Mouse (Mus musculus): ENCODE measurements around the gene Sumf2. TPM values are rescaled to one million over a fixed set of nuclear protein-coding genes. Genes with fewer than 3 reads are reported as not detected.

The Sumf2 gene
- polyA plus RNA-seq, 1 experiment from 2014 or later, result 40.7 TPM

DNA sequence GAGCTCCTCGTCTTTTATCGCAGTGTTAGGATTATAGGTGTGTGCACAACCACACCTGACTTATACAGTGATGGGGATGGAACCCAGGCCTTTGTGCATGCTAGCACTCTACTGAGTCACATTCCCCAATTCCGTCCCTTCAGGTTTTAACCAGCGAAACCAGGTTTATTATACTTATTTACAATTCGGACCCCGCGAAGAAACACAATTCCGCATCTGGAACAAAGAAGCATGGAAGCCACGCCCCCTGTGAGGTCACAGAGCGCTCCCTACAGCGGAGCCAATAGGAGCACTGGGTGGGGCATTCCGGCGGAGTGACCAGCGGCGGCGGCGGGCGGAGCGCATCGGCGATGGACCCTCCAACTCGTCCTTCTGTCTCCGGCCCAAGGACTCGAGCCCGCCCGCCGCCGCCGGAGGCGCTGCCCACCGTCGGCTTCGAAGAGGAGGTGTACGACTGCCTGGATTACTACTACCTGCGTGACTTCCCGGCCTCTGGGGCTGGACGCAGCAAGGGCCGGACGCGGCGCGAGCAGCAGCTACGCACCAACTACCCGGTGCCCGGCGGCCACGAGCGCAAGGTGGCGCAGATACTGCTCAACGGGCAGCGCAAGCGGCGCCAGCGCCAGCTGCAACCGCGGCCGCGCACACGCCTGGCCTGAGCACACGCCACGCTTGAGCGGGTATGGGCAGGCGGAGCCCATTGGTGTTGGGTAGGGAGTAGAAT, 61.6 kb downstream of the Sumf2 start, which contains the start of gene Nupr1l:
Nupr1l (plus strand) TSS at position 299 of the 724 bp plus-strand sequence.
- ATAC-seq (ENCODE audit: insufficient number of reproducible peaks, low FRiP score), result peak; percentile 98
- H3K9ac ChIP-seq, result peak within 1 kb of the TSS; percentile 76
- no peaks in the 10 kb centered on the region for H3K27me3 ChIP-seq (replicated peaks)
- peak within 1 kb of the TSS; percentile 83 for H3K27ac ChIP-seq (ENCODE audit: poor library complexity, severe bottlenecking)
- H3K4me3 ChIP-seq, result peak within 1 kb of the TSS; percentile 62
- WGBS, result 1% methylated on average over 63 of the region's 63 CpGs
- no peaks in the 10 kb centered on the region; the same call in 1 of the 2 replicates for H3K9me3 ChIP-seq (replicated peaks)
- peak within 1 kb of the TSS; percentile 88 for H3K4me2 ChIP-seq
- no peaks in the 10 kb centered on the region for H3K36me3 ChIP-seq
- 0 out of 2 replicates have a peak, but pooled peaks cover 3% of the 10 kb centered on the region for H3K4me1 ChIP-seq (replicated peaks)

DNA sequence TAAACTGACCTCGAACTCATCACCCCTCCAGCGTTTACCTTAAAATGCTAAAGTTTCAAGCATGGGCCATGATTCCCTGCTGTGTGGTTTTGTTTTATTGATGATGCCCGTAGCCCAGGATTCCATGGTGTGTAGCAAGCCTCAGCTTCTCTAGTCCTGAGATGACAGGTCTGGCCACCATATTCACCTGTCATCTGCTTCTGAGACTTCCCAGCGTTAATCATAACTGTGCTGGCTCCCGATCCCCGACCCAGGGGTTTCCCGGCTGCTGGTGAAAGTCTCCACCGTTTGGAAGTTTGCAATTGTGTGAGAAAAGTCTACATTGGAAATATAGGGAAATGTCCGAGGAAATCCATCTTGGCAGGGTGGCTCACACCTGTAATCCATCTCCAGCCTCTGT, 62.4 kb downstream of the Sumf2 start:
- 75% methylated on average over 9 of the region's 9 CpGs for WGBS
- Histone ChIP-seq H3K36me3 (no peaks in the 10 kb centered on the region), H3K27ac (ENCODE audit: poor library complexity, severe bottlenecking) (no peak overlapping the region), H3K4me3 (peak overlapping the region; percentile 62), H3K9me3 (replicated peaks) (no peaks in the 10 kb centered on the region; the same call in 1 of the 2 replicates), H3K4me2 (peak overlapping the region; percentile 88), H3K27me3 (replicated peaks) (no peaks in the 10 kb centered on the region), H3K9ac (peak overlapping the region; percentile 76), H3K4me1 (replicated peaks) (0 out of 2 replicates have a peak, but pooled peaks cover 3% of the 10 kb centered on the region)
- ATAC-seq (ENCODE audit: insufficient number of reproducible peaks, low FRiP score), result no peak

GRCm38 (mm10) chr5:129909591-129909990, 62.8 kb downstream of the Sumf2 start:
- Histone ChIP-seq H3K27ac (ENCODE audit: poor library complexity, severe bottlenecking) (no peak overlapping the region), H3K4me2 (no peak overlapping the region), H3K4me1 (replicated peaks) (0 out of 2 replicates have a peak, but pooled peaks cover 3% of the 10 kb centered on the region), H3K27me3 (replicated peaks) (no peaks in the 10 kb centered on the region), H3K9me3 (replicated peaks) (no peaks in the 10 kb centered on the region; the same call in 1 of the 2 replicates), H3K4me3 (no peak overlapping the region), H3K9ac (no peak overlapping the region), H3K36me3 (no peaks in the 10 kb centered on the region)
- 78% methylated on average over 7 of the region's 7 CpGs for WGBS
- ATAC-seq (ENCODE audit: insufficient number of reproducible peaks, low FRiP score), result no peak

Other genes starting within 250 kb of the Sumf2 start
- gene Zfp11, start 176.9 kb upstream of the Sumf2 start, polyA plus RNA-seq (2016; fragmentation: Nextera tagmentation; extraction: Ambion mirVana), result 3.6 and 4.3 TPM in 2 replicates
- not detected in 2 replicates for gene Sept14, start 138.5 kb upstream of the Sumf2 start, polyA plus RNA-seq (2016; fragmentation: Nextera tagmentation; extraction: Ambion mirVana)
- gene Mrps17, start 131.5 kb upstream of the Sumf2 start, polyA plus RNA-seq (2016; fragmentation: Nextera tagmentation; extraction: Ambion mirVana), result 142 and 145 TPM in 2 replicates
- gene Nipsnap2, start 121.9 kb upstream of the Sumf2 start, polyA plus RNA-seq (2016; fragmentation: Nextera tagmentation; extraction: Ambion mirVana), result 264 and 276 TPM in 2 replicates
- 27.0 and 27.4 TPM in 2 replicates for gene Psph, start 59.5 kb upstream of the Sumf2 start, polyA plus RNA-seq (2016; fragmentation: Nextera tagmentation; extraction: Ambion mirVana)
- 738 and 776 TPM in 2 replicates for gene Chchd2, start 40.5 kb downstream of the Sumf2 start, polyA plus RNA-seq (2016; fragmentation: Nextera tagmentation; extraction: Ambion mirVana)
- gene Zbed5, start 48.7 kb downstream of the Sumf2 start, polyA plus RNA-seq (2016; fragmentation: Nextera tagmentation; extraction: Ambion mirVana), result 3.5 and 4.5 TPM in 2 replicates
- gene Phkg1, start 51.6 kb downstream of the Sumf2 start, polyA plus RNA-seq (2016; fragmentation: Nextera tagmentation; extraction: Ambion mirVana), result 0.77 and 1.1 TPM in 2 replicates
- 2.0 and 2.3 TPM in 2 replicates for gene Nupr1l, start 61.6 kb downstream of the Sumf2 start, polyA plus RNA-seq (2016; fragmentation: Nextera tagmentation; extraction: Ambion mirVana)
- 23.2 and 24.2 TPM in 2 replicates for gene Vkorc1l1, start 95.0 kb downstream of the Sumf2 start, polyA plus RNA-seq (2016; fragmentation: Nextera tagmentation; extraction: Ambion mirVana)
- gene Gusb, start 156.1 kb downstream of the Sumf2 start, polyA plus RNA-seq (2016; fragmentation: Nextera tagmentation; extraction: Ambion mirVana), result 46.8 and 48.1 TPM in 2 replicates
- 15.7 and 19.1 TPM in 2 replicates for gene Asl, start 182.3 kb downstream of the Sumf2 start, polyA plus RNA-seq (2016; fragmentation: Nextera tagmentation; extraction: Ambion mirVana)
- gene Crcp, start 182.3 kb downstream of the Sumf2 start, polyA plus RNA-seq (2016; fragmentation: Nextera tagmentation; extraction: Ambion mirVana), result 21.2 and 22.5 TPM in 2 replicates
- gene Tpst1, start 226.3 kb downstream of the Sumf2 start, polyA plus RNA-seq (2016; fragmentation: Nextera tagmentation; extraction: Ambion mirVana), result 25.8 and 29.4 TPM in 2 replicates

All from heart, embryonic 12.5 days (tissue).